Mouse (Mus musculus): ENCODE data around the gene Mtcl1.

Mtcl1 gene

DNA sequence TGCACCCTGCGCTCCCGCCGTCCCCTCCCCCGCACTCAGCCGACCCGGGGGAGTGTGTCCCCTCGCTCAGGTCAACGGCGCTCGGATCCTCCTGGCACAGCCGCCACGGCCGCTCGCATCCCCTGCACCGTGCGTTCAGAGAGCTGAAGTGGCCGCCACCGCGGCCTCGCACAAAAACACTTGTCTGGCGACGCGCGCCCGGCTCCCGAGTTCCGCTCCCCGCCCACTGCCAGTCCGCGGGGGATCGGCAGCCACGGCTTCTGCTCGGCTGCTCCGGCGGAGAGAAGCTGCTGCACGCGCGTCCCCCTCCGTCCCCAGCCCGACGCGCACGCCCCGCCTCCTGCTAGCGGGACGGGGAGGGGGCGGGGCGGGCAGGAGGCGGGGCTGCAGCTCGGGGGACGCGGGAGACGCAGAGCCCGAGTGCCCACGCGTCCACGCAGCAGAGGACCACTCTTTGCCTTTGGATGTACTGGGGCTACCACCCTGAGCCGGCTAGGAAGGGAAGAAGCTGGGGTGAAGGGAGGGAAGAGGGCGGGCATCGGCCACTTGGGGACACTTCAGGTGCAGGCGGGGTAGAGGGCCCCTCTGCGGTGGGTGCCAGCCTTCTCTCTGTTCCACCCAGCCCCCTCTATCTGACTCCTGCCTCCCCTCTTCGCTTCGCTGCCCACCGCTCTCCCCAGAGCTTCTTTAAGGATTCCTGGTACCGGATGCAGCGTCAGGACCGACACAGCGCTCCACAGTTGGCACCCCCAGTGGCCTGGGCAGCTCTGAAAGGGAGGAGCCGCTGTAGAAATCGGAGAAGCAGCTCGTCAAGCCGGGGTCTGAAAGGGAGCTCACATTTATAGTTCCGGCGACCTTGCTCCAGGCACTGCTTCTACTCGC lies at the start of gene Mtcl1:
Mtcl1 (minus strand) TSS at position 291 of the 882 bp plus-strand sequence.
- peak; percentile 93 for DNase-seq (ENCODE audit: low spot score)

DNA sequence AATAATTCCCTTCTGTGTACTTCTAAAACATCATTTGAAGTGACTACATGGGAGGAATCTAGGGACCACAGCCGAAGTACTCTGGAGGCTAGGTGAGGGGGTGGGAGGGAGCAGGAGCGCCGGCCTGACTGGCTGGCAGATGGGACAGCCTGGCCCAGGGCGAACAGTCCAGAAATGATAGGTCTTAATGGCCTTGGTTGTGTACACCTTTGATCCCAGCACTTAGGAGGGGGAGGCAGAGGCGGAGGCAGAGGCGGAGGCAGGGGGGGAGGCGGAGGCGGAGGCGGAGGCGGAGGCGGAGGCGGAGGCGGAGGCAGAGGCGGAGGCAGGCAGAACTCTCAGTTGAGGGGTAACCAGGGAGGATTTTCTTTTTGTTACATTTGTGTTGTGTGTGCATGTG lies 49.0 kb upstream of the Mtcl1 start:
- no peak for DNase-seq (ENCODE audit: low spot score)

DNA sequence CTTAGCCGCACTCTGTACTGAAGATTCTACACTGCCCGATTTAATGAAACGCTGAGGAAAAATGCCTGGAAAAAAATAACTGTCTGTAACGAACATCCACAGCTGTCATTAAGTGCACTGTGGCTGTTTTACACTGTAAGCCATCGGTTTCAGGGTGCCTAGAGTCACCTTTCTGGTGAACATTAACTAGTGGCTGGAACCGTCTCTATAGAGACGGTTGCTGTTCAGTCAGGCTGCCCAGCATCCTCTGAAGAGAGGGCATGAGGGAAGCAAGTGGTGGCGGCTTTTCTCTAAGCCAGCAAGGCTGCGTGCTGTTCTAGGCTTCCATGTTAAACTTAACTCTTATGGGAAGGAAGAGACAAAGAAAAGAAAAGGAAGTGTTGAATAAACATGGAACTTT lies 47.0 kb upstream of the Mtcl1 start:
- no peak for DNase-seq (ENCODE audit: low spot score)

- DNase-seq (ENCODE audit: low spot score): peak; percentile 81
These were observed 40.6 kb upstream of the Mtcl1 start for GRCm38 (mm10) chr17:66490022-66490601.

DNA sequence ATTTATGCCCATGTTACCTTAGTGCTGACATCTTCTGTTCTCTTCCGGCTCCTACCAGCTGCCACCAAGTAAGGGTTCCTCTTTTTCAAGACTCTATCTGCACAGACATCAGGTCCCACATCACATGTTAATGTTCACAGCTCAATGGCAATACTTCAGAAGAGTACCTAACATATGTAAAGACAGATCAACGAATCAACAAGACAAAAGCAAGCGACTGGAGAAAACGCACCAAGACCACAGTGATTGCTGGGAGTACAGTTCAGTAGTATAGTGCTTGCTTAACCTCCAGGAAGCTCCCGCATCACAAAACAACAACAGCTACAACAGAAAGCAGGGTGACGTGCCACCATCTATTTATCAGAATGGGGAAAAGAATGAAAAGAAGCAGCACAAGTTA lies 37.0 kb upstream of the Mtcl1 start:
- DNase-seq (ENCODE audit: low spot score): no peak

DNA sequence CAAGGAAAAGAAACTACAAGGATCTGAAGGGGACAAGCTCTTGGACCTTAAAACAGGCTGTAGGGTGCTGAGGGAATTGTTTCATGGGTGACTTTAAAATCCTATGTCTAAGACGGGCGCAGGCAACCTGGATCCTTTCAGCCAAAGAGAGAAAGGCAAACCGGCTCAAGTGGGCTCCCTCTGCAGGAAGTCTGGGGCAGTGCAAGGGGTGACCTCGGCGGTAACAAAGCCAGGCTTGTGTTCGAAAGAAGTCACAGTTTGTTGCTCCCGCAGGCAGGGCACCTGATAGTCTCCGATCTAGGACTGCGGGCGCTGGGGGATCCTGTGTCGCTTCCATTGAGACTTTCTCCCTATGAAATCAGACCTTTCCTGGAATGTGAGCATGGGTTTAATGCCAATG lies 36.2 kb upstream of the Mtcl1 start:
- peak; percentile 87 for DNase-seq (ENCODE audit: low spot score)

- DNase-seq (ENCODE audit: low spot score): no peak
These were observed 35.4 kb upstream of the Mtcl1 start for GRCm38 (mm10) chr17:66484965-66485364.

- no peak for DNase-seq (ENCODE audit: low spot score)
These were observed 34.3 kb upstream of the Mtcl1 start for GRCm38 (mm10) chr17:66483651-66484454.

DNA sequence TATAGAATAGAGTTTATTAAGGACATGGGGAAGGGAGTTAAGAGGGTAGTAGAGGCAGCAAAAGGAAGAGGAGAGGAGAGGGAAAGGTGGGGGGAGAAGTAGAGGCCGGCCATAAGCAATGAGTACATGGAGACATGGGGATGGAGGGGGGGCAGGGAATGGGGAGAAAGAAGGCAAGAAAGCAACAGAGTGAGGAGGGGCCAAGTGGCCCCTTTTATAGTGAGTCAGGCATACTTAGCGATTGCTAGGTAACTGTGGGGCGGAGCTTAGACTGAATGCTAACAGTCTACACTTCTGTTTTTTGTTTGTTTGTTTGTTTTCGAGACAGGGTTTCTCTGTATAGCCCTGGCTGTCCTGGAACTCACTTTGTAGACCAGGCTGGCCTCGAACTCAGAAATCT lies 31.7 kb upstream of the Mtcl1 start:
- DNase-seq (ENCODE audit: low spot score): no peak

- no peak for DNase-seq (ENCODE audit: low spot score)
These were observed 31.1 kb upstream of the Mtcl1 start for GRCm38 (mm10) chr17:66480491-66481278.

GRCm38 (mm10) chr17:66479813-66480490 lies 30.4 kb upstream of the Mtcl1 start:
- peak; percentile 92 for DNase-seq (ENCODE audit: low spot score)

GRCm38 (mm10) chr17:66479311-66479710 lies 29.8 kb upstream of the Mtcl1 start:
- DNase-seq (ENCODE audit: low spot score): peak; percentile 87

- DNase-seq (ENCODE audit: low spot score): no peak
These were observed 23.7 kb upstream of the Mtcl1 start for GRCm38 (mm10) chr17:66473205-66473604.

- no peak for DNase-seq (ENCODE audit: low spot score)
These were observed 22.2 kb upstream of the Mtcl1 start for GRCm38 (mm10) chr17:66471775-66472174.

- no peak for DNase-seq (ENCODE audit: low spot score)
These were observed 21.7 kb upstream of the Mtcl1 start for GRCm38 (mm10) chr17:66471252-66471651.

DNA sequence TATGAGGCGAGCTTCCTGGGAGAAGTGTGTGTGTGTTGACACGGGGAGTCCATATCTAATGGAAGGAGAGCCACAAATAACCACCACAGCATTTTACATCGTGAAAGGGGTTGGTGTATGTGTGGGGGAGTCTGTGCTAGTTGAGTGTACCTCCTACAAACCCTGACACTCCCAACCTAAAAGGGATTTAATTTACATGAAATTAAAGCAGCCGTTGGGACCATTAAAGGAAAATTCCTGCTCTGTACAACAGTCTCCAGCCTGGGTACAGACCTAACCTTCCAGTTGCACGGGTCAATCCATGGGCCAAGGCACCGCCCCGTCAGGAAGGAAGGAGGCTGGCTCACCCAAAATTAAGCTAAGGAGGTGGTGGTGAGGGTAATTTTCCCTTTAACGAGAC lies 20.5 kb upstream of the Mtcl1 start:
- peak; percentile 28 for DNase-seq (ENCODE audit: low spot score)

GRCm38 (mm10) chr17:66457278-66457677 lies 7.7 kb upstream of the Mtcl1 start:
- DNase-seq (ENCODE audit: low spot score): no peak

GRCm38 (mm10) chr17:66451143-66451542 lies 1.6 kb upstream of the Mtcl1 start:
- DNase-seq (ENCODE audit: low spot score): peak; percentile 95

GRCm38 (mm10) chr17:66450526-66451070 lies 1.0 kb upstream of the Mtcl1 start:
- DNase-seq (ENCODE audit: low spot score): peak; percentile 43

GRCm38 (mm10) chr17:66448421-66449405 lies 837 bp downstream of the Mtcl1 start:
- DNase-seq (ENCODE audit: low spot score): peak; percentile 72

All from MN1 (cell line).